Mouse (Mus musculus) liver, adult 2 months (tissue): ENCODE measurements around the gene Tmem19.

Source experiments
- CTCF ChIP-seq: fragments of 200-500 bp; IDR thresholded peaks from 2 replicates; pipeline ENCODE4 v1.5.1; 2011; ENCODE audit warnings: low read depth, low read length, control low read depth
- POLR2A ChIP-seq: fragments of 200-500 bp; IDR thresholded peaks from 2 replicates; pipeline ENCODE4 v1.6.1; 2011; ENCODE audit warnings: low read length, control low read depth; ENCODE audit not compliant: insufficient read depth; ENCODE audit errors: extremely low read depth

DNA sequence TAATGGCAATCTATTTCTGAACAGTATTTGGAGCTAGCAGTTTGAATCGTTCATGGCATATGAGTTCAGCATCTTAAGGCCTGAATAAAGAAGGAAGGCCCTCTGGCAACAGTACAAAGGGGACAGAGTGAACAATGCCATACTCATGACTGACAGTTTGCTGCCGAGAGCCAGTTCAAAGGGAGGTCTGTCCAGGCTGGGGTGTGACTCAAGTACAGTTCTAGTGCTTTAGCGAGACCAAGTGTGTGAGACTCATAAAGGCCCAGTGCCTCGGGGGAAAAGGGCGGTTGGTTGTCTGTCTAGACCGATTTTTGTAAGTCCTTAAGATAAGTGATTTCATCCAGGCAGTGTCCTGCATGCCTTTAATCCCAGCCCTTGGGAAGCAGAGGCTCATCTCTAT is 7.7 kb downstream of the Tmem19 start:
- TF ChIP-seq POLR2A (no peak), CTCF (no peak)
